25 mouse cellular contexts compared by ENCODE assay signal in the genomic region with DNA sequence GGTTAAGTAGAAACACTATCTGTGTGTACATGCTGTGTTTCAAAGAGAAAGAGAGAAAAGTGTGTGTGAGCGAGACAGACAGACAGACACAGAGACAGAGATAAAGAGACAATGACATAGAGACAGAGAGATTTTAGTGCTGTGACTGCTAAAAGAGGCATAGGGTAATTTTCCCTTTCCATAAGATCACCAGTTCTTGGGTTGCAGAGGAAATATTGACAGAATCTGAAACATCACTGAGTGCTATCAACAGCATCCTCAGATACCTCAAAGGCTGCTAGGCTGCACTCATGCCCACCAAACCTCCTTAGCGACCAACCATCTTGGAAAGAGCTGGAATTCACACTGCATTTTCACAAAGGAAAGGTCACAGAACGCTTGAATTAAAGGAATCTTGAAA.
"Had no signal": no experiment of that assay in that cellular context is flagged by ENCODE, and none has a peak within 500 bp of the region (broad histone marks: within the 10 kb centered on the region; RNA-seq: fewer than 3 reads in every experiment).

No protein-coding gene starts in this region.

- H3K4me2 ChIP-seq: embryonic facial prominence, embryonic 12.5 days; embryonic facial prominence, embryonic 13.5 days; embryonic facial prominence, embryonic 15.5 days; forebrain, embryonic 12.5 days; forebrain, embryonic 13.5 days; forebrain, embryonic 15.5 days had no signal

- H3K27me3 ChIP-seq: embryonic facial prominence, embryonic 12.5 days; embryonic facial prominence, embryonic 13.5 days; embryonic facial prominence, embryonic 15.5 days; forebrain, embryonic 12.5 days; forebrain, embryonic 13.5 days; forebrain, embryonic 15.5 days had no signal

- DNase-seq: cerebellum, adult 9-10 months; cerebellum, adult 9-11 months; cerebellum, postnatal 10 days; cerebellum, postnatal 14 days; cerebellum, postnatal 25 days; cerebellum, postnatal 36 days; embryo, embryonic 11 days; forebrain, postnatal 0 days; gastrocnemius, postnatal 10 days; gastrocnemius, postnatal 14 days; gastrocnemius, postnatal 25 days; gastrocnemius, postnatal 36 days; heart, adult 18-20 months; heart, adult 2 months had no signal

- H3K27ac ChIP-seq: embryonic facial prominence, embryonic 10.5 days; embryonic facial prominence, embryonic 12.5 days; embryonic facial prominence, embryonic 13.5 days; embryonic facial prominence, embryonic 15.5 days; forebrain, embryonic 10.5 days; forebrain, embryonic 12.5 days; forebrain, embryonic 13.5 days; forebrain, embryonic 15.5 days; heart, adult 2 months had no signal

- ATAC-seq: forebrain, embryonic 13.5 days; forebrain, embryonic 14.5 days; forebrain, embryonic 15.5 days; forebrain, embryonic 16.5 days; forebrain, postnatal 0 days had no signal

- H3K9ac ChIP-seq: embryonic facial prominence, embryonic 12.5 days; embryonic facial prominence, embryonic 13.5 days; embryonic facial prominence, embryonic 15.5 days; forebrain, embryonic 12.5 days; forebrain, embryonic 13.5 days; forebrain, embryonic 15.5 days; forebrain, postnatal 0 days had no signal

- H3K36me3 ChIP-seq: embryonic facial prominence, embryonic 10.5 days; embryonic facial prominence, embryonic 12.5 days; embryonic facial prominence, embryonic 13.5 days; embryonic facial prominence, embryonic 15.5 days; forebrain, embryonic 10.5 days; forebrain, embryonic 12.5 days; forebrain, embryonic 15.5 days had no signal

- H3K4me1 ChIP-seq: embryonic facial prominence, embryonic 12.5 days; forebrain, embryonic 10.5 days; forebrain, embryonic 12.5 days; forebrain, embryonic 15.5 days had no signal

- H3K4me3 ChIP-seq: embryonic facial prominence, embryonic 10.5 days; embryonic facial prominence, embryonic 12.5 days; embryonic facial prominence, embryonic 13.5 days; embryonic facial prominence, embryonic 15.5 days; erythroblast, embryonic 14.5 days; forebrain, embryonic 10.5 days; forebrain, embryonic 12.5 days; forebrain, embryonic 13.5 days; forebrain, embryonic 15.5 days; heart, adult 2 months had no signal

- H3K9me3 ChIP-seq: embryonic facial prominence, embryonic 10.5 days; embryonic facial prominence, embryonic 12.5 days; embryonic facial prominence, embryonic 13.5 days; embryonic facial prominence, embryonic 15.5 days; forebrain, embryonic 10.5 days; forebrain, embryonic 12.5 days; forebrain, embryonic 13.5 days; forebrain, embryonic 15.5 days had no signal
